Mouse (Mus musculus) cerebellum, adult 9-10 months (tissue): ENCODE results near the gene Cltc.

Experiments used
- DNase-seq: peaks from one replicate; pipeline ENCODE4 v3.0.0; 2022

Gene Cltc

GRCm38 (mm10) chr11:86680729-86681128 is 76.6 kb downstream of the Cltc start:
- DNase-seq, result no peak

- DNase-seq, result no peak
These were observed 78.4 kb downstream of the Cltc start for GRCm38 (mm10) chr11:86678957-86679356.

DNA sequence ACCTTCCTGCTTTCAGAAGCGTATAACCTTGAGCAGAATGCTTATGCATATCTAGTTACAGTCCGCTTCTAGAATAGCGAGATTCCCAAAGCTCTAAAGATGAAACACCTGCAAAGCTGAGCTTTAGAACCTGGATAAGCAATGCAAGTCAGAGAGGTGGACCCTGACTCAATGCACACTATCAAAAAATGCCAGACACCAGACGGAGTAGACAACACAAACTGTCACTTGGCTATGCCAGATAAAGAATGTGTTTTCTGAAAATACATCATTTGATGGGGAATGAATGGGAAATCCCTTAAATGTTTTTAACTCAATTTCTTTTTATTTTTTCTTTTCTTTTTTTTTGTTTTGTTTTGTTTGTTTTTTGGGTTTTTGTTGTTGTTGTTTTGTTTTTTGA is 81.8 kb downstream of the Cltc start:
- DNase-seq, result no peak

- no peak for DNase-seq
These were observed 84.6 kb downstream of the Cltc start for GRCm38 (mm10) chr11:86672772-86673171.

GRCm38 (mm10) chr11:86671041-86671675 is 86.2 kb downstream of the Cltc start:
- no peak for DNase-seq

GRCm38 (mm10) chr11:86668169-86668568 is 89.2 kb downstream of the Cltc start:
- DNase-seq, result no peak

GRCm38 (mm10) chr11:86667553-86667952 is 89.8 kb downstream of the Cltc start:
- no peak for DNase-seq

DNA sequence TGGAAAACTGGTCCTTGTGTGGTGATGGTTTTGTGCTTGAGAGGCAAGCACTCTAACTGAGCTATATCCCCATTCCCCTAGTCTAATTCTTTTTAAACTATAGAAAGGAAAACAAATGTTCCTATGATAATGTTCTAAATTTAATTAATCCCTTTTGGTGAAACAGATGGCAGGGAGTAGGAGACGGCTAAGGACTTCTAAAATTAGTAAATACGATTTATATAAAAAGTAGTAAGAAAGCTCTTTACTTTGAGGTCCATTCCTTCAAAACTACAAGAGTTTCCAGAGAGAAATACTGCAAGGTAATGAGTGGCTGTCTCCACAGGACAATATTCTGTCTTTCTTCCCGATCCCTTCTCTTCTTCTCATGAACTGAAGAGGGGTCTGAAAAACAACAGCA is 93.0 kb downstream of the Cltc start:
- no peak for DNase-seq

DNA sequence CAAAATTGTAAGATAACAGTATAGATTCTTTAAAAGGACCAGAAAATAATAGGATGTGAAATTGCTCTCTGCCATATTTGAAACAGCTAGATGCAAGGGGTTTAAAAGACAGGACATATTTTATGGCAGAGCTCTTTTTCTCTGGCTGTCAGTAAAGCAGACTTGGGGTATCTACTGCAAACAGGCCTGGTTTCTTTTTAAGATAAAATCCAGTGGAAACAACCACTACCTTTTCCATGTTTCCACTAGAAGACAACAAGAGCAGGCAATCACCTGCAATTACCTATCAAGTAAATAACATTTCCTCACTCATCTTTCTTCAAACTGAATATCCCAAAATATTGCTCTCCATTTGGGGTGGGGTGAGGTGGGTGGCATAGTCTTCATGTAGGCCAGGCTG is 93.4 kb downstream of the Cltc start:
- DNase-seq, result no peak

- no peak for DNase-seq
These were observed 94.1 kb downstream of the Cltc start for GRCm38 (mm10) chr11:86662986-86663895.

- no peak for DNase-seq
These were observed 99.5 kb downstream of the Cltc start for GRCm38 (mm10) chr11:86657863-86658262.

DNA sequence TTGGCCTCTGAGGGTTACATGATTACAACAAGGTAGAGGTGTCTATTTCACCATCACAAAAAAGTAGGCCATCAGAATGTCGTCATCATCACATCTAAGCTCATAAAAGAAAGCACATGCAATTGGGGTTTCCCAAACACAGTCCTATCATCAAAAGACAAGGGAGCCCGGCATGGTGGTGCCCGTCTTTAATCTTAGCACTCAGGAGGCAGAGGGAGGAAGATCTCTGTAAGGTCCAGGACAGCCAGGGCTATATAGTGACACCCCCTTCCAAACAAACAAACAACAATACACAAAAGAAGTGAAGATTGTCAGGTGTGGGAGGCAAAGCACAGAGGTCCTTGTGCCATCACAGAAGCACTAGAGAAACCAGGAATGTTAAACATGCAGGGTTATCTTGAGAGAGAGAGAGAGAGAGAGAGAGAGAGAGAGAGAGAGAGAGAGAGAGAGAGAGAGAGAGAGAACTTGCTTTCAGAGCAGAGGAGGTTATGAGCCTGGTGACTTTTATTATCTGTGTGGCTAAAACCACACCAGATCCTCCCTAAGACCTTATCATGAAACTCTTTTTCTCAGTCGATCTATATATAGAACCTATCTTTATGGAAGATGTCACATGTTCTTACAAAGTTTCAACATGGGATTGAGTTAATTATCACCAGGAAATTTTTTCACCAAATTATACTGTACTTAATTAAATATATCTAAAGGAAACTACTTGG is 100.4 kb downstream of the Cltc start:
- DNase-seq, result no peak

DNA sequence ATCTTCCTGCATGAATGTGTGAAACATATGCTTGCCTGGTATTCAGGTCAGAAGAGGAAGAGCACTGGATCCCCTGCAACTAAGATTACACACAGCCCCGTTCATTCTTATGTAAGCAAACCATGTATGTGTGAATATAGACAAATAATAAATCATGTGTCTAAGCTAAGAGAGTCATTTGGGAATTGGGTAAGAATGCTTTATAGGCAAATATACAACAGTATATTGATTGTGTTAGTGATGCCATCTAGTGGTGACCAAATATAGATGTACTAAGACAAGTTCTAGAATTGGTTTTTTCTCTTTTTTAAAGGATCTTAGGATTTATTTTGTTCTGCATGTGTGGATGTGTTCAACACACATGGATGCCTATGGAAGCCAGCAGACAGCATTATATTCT is 101.7 kb downstream of the Cltc start:
- DNase-seq, result peak; percentile 16

DNA sequence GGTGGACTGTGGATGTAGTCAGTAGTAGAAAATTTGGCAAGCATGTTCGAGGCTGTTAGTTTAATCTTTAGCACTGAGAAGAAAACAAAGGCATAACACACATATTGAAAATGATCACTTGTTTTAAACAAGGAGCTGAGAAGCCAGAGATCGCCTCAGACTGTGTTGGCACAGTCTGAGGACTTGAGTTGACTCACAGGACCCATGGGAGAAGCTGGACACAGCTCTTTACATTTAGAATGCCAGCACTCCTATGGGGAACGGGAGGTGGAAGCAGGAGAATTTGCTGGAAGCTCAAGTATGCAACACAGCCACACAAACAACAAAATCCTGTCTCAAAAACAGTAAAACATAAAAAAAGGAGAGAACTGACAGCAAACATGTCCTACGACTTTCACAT is 103.3 kb downstream of the Cltc start:
- no peak for DNase-seq

- peak; percentile 61 for DNase-seq
These were observed 103.9 kb downstream of the Cltc start for GRCm38 (mm10) chr11:86653446-86653845.

DNA sequence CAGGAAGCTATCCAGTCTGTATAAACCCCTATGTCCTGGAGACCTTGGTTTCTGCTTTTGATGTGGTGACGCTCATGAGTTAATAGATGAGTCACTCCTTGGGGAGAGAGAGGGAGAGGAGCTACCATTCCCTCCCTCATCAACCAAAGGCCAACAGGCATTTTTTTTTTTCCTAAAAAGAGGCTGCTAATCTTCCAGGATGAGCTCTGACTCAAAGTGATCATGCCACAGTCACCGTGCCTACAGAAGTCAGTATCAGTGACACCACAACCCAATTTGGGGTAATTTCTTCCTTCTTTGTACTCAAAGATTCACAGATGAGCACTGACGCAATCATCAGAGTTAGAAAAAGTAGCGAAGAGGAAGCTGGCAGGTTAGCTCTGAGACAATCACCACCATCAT is 104.8 kb downstream of the Cltc start:
- DNase-seq, result no peak

GRCm38 (mm10) chr11:86650676-86651075 is 106.7 kb downstream of the Cltc start:
- no peak for DNase-seq

DNA sequence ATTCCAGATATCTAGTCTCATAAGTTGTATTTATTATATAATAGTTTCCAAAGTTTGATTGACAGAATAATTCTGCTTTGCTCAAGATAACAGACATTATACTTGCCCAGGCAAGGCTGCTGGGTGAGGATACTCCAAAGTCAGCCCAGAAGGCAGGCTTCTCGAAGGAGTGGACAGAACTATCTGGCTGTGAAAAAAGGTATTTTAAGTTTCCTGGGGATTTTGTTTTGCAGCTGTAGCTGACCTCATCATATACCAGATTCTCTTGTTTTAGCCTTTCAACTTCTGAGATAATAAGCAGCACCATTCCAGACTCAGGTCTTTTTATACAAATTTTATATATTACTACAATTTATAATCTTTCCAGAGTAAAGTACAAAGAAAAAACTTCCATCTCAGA is 107.8 kb downstream of the Cltc start:
- DNase-seq, result no peak

- no peak for DNase-seq
These were observed 109.5 kb downstream of the Cltc start for GRCm38 (mm10) chr11:86647706-86648447.

GRCm38 (mm10) chr11:86646885-86647459 is 110.4 kb downstream of the Cltc start:
- no peak for DNase-seq

DNA sequence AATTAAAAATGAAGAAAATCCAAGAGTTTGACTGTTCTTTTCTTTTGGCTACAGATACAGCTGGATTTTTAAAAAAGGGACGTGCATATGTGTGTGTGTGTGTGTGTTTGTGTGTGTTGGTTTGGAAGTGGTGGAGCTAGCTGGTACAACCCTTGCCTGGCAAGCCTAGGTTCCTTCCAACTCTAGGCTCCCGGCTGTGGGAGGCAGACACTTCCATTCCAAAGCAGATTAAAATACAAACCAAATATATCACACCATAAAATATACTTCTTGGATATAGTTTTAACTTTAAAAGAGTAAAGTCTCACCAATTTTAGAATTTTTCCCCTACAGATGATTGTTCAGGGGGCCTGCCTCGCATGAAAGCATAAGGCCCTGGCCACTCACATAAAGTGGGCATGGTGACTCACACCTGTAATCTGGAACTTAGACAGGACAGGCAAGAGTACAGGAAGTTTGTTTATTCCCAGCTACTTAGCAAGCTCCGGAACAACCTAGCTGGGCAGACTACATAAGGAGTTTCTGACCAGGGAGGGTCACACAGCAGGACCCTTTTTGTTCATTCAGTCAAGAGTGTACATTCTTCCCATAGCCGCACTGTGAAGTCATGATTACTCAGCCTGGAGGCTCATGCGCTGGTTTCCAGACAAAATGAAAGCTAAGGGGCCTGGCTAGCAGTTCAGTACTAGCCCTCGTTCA is 111.1 kb downstream of the Cltc start:
- no peak for DNase-seq

GRCm38 (mm10) chr11:86644553-86644952 is 112.8 kb downstream of the Cltc start:
- DNase-seq, result no peak
